Mouse (Mus musculus) lung, postnatal 10 days (tissue): Measurements from ENCODE around the gene Ece2.
"Not testable (repeated sequence)": the region's sequence is repeated elsewhere in the genome, so short reads cannot be mapped to it uniquely, and the experiment has no call there.

Experiments
- DNase-seq: peaks from one replicate; pipeline ENCODE4 v3.0.0; 2021

Gene Ece2

GRCm38 (mm10) chr16:20623211-20623610 is 6.4 kb upstream of the Ece2 start:
- DNase-seq: no peak

GRCm38 (mm10) chr16:20628871-20629391 is 697 bp upstream of the Ece2 start:
- no peak for DNase-seq

GRCm38 (mm10) chr16:20637410-20637809 is 7.8 kb downstream of the Ece2 start:
- DNase-seq: no peak

- no peak for DNase-seq
Observed at GRCm38 (mm10) chr16:20638367-20638766, 8.7 kb downstream of the Ece2 start.

- peak; percentile 83 for DNase-seq
Observed at GRCm38 (mm10) chr16:20642161-20642560, 12.5 kb downstream of the Ece2 start.

- DNase-seq: no peak
Observed at GRCm38 (mm10) chr16:20643911-20644310, 14.3 kb downstream of the Ece2 start.

GRCm38 (mm10) chr16:20651076-20651946 is 21.7 kb downstream of the Ece2 start, which contains the start of gene Psmd2:
Psmd2 (plus strand) TSS chr16:20651652.
- peak; percentile 98 for DNase-seq

- no peak for DNase-seq
Observed at GRCm38 (mm10) chr16:20651947-20652310, 22.3 kb downstream of the Ece2 start.

- DNase-seq: no peak
Observed at GRCm38 (mm10) chr16:20653315-20653714, 23.7 kb downstream of the Ece2 start.

- DNase-seq: no peak
Observed at GRCm38 (mm10) chr16:20657661-20658060, 28.0 kb downstream of the Ece2 start.

- not testable (repeated sequence) for DNase-seq
Observed at GRCm38 (mm10) chr16:20668013-20668412, 38.4 kb downstream of the Ece2 start, which contains the start of gene Eif4g1. Eif4g1 (plus strand) TSS chr16:20668313.

- DNase-seq: no peak
Observed at GRCm38 (mm10) chr16:20670291-20670690, 40.7 kb downstream of the Ece2 start.

GRCm38 (mm10) chr16:20671886-20672285 is 42.3 kb downstream of the Ece2 start:
- DNase-seq: no peak

GRCm38 (mm10) chr16:20672500-20672902 is 42.9 kb downstream of the Ece2 start:
- peak; percentile 98 for DNase-seq

GRCm38 (mm10) chr16:20672965-20673705 is 43.5 kb downstream of the Ece2 start:
- DNase-seq: peak; percentile 81

GRCm38 (mm10) chr16:20673706-20674303 is 44.2 kb downstream of the Ece2 start:
- DNase-seq: peak; percentile 30

- DNase-seq: no peak
Observed at GRCm38 (mm10) chr16:20675213-20675612, 45.6 kb downstream of the Ece2 start.

GRCm38 (mm10) chr16:20676702-20677101 is 47.1 kb downstream of the Ece2 start:
- DNase-seq: no peak

- no peak for DNase-seq
Observed at GRCm38 (mm10) chr16:20677380-20677779, 47.8 kb downstream of the Ece2 start.

- peak; percentile 93 for DNase-seq
Observed at GRCm38 (mm10) chr16:20677974-20678675, 48.5 kb downstream of the Ece2 start.

- no peak for DNase-seq
Observed at GRCm38 (mm10) chr16:20690774-20691173, 61.1 kb downstream of the Ece2 start.

- no peak for DNase-seq
Observed at GRCm38 (mm10) chr16:20691617-20692016, 62.0 kb downstream of the Ece2 start.
